Mouse (Mus musculus) lung, postnatal 36 days (tissue): ENCODE measurements around the gene Gm49380.

ENCODE experiments used
- DNase-seq: peaks from one replicate; pipeline ENCODE4 v3.0.0; 2022; ENCODE audit warnings: mixed read lengths

The Gm49380 gene

DNA sequence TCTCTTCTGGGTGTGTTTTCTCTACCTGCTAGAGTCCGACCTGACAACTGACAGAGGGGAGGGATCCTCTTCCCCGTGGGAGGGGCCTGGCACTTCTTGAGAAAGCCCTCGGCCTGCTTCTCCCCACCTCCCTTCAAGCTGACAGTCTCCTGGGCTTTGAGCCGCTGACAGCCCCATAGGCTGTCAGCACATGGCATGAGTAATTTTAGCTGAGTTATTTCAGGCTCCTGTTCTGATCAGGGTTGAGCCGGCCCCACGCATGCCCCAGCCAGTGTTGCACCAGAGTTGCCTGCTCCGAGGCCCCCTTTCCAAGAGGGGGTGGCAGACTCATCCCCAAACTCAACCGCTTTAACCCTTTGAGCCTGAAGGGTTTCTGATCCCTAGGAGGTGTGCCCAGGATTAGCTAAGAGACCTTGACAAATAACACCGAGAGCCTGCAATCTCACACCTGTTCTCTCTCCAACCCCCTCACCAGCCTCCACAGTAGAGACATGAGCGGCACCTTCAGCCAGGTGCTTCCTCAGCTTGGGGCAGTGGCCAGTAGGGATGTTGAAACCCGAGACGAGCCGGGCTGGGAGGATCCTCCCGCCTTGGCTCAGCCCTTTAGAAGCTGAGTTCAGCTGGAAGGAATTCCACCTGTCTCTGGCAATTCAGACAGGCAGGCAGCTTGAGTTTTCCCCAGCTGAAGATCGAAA is 25.4 kb downstream of the Gm49380 start:
- no peak for DNase-seq

GRCm38 (mm10) chr9:44086960-44087359 is 26.3 kb downstream of the Gm49380 start:
- no peak for DNase-seq

- peak; percentile 71 for DNase-seq
Measured at GRCm38 (mm10) chr9:44085741-44086665, 27.3 kb downstream of the Gm49380 start.

- DNase-seq, result no peak
Measured at GRCm38 (mm10) chr9:44085276-44085675, 28.0 kb downstream of the Gm49380 start.

GRCm38 (mm10) chr9:44084659-44085229 is 28.6 kb downstream of the Gm49380 start:
- DNase-seq, result peak; percentile 97

DNA sequence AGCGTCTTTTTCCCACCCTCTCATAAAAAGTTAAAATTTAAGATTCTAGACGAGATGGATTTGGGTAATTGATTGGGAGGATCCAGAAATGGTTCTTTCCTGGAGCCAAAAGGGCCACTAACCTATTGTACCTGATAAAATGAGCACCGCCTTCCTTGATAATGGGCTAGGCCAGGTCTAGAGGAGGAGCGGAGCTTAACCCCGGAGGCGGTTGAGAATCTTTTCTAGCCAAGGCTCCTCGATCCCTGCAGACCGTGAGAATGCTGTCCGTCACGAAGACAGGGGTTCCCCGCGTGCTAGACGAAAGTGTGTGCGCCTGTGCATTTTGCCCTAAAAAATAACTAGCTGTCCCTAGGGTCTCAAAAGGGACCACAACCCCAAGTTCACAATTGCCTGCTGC is 29.1 kb downstream of the Gm49380 start:
- DNase-seq, result no peak

GRCm38 (mm10) chr9:44083392-44084121 is 29.7 kb downstream of the Gm49380 start:
- no peak for DNase-seq

GRCm38 (mm10) chr9:44082266-44082665 is 31.0 kb downstream of the Gm49380 start:
- no peak for DNase-seq

DNA sequence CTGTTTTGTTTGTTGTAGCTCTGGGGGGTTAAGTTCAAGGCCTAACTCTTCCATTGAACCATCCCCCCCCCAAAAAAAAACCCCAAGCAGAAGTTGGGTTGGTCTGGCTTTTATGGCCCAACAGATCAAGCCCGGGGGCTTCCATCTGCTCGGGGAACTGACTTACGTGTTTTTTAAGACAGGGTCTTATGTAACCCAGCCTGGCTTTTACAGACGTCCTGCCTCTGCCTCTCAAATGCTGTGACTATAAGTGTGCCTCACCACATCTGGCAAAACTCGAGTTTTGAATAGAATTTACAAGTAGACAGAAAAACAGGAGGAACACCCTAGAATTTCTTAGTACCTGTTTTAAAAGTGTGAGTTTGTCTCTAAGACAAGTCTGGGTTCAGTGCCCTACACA is 31.7 kb downstream of the Gm49380 start:
- DNase-seq, result no peak

GRCm38 (mm10) chr9:44080953-44081352 is 32.3 kb downstream of the Gm49380 start:
- DNase-seq, result peak; percentile 48

- DNase-seq, result no peak
Measured at GRCm38 (mm10) chr9:44079997-44080780, 33.1 kb downstream of the Gm49380 start.

GRCm38 (mm10) chr9:44078955-44079756 is 34.1 kb downstream of the Gm49380 start:
- DNase-seq, result peak; percentile 91

- DNase-seq, result peak; percentile 13
Measured at GRCm38 (mm10) chr9:44078136-44078797, 35.0 kb downstream of the Gm49380 start.

DNA sequence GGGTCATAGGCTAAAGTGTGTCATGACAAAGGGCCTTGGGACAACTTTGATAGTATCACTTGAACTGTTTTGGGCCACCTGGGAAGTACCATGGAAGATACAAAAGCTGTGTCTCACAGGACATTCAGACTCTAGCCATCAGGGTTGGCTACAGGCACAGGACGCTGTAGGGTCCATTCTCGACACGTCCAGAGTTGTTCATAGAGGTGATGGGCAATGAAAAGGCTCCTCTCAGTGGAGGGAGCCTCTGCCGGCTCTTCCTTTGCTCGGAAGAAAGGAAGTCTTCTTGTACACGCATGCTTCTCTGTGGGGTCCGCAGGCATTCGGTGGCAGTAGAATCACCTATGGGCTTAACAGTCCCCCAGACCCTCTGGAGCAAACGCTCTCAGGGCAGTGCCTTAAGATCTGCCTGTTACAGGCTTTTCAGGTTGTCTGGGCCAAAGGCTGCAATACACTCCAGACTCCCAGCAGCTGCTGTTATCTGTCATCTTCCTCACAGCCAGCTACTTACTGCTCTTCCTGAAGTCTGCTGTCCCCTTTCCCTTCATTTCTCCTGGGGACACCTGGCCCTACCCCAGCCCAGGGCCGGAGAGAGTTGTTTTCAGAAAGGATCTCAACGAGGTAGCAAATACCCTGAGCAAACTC is 35.9 kb downstream of the Gm49380 start:
- no peak for DNase-seq

DNA sequence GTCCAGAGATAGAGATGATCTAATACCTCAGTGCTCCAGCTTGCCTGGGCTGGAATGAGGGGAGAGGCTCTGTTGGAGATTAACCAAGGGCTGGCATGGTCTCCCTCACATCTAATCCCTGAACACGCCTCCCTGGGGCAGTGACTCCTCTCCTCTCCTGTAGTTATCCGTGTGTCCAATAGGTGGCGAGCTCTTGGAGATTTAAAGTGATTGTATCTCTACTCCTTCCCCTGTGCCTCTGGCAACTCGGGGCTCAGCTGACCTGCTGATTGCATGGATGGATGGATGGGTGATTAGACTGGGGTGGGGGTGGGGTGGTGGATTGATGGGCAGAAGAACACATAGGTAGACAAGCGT is 36.6 kb downstream of the Gm49380 start:
- DNase-seq, result peak; percentile 86

DNA sequence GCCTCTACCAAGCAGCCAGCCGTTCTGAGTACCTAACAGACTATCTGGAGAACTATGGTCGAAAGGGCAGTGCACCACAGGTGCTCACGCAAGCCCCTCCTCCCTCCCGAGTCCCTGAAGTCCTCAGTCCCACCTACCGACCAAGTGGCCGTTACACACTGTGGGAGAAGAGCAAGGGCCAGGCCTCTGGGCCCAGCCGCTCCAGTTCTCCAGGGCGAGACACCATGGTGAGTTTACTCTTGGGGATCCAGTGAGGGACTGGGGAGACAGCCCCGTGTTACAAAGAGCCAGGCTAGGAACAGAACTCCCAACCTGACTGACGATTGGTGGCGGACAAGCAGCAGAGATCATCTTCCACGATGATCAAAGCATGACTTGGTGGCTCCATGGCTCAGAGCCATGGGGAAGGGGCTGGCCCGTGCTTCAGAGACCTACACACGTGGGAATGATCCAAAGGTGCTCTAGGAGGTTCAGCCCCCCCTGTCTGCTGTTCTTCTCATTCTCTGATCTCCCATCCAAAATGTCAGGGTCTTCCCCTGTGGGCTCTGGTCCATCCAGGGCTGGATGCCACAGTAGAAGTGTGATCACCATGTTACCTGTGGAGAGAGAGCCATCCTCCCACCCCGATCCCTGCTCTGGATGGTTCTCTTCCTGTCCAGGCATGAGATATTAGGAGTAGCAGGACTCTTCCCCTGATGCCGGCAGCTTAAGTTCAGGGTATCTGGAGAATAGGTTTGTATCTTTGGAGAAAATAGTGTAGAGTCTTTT is 37.1 kb downstream of the Gm49380 start:
- DNase-seq, result no peak

- DNase-seq, result no peak
Measured at GRCm38 (mm10) chr9:44075276-44075995, 37.9 kb downstream of the Gm49380 start.

DNA sequence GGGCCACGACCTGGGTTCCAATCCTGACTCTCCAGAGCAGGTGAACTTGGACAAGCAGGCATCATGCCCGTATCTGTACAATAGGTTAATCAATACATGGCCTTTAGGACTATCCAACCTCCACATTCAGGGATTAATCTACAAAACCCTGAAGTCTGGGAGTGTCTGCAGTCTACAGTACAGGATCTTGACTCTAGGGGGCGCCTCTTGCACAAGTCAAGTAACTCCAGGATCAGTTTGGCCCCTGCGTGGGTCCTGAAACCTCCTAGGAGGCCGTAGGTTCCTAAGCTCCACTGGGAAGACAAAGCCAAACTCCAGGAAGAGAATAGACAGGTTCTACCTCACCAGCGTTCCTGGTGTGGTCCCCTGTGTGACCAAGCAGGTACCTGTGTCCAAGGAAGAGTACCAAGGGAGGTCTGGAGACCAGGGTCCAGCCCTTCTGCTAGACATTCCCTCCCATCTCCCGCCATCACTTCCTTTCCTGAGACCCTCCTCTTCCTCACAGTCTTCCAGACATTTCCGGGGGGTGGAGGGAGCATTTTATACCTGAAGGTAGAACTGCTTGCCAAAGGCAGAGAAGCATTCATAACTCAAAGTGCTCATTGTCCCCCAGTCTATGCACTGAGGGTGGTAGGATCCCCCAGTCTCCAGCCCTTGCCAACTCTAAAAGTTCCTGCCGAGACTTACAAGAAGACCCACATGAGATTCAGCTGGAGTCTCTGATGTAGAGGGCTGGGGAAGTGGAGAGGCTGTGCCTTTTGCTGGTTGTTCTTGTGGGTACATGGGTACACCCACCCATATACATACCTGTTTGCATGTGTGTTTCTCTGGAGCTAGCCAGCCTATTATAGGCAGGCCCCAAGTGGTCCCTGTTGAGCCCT is 38.7 kb downstream of the Gm49380 start:
- peak; percentile 67 for DNase-seq
